Mouse (Mus musculus) macrophage (primary cell): ENCODE results near the gene Plekha5. TPM values are rescaled to one million over a fixed set of nuclear protein-coding genes. Genes with fewer than 3 reads are reported as not detected.

Experiments
- H3K27ac ChIP-seq: fragments of 350-480 bp; formaldehyde crosslinking; 2 replicates; pipeline ENCODE4 v1.9.0; 2021
- H3K36me3 ChIP-seq: fragments of 350-480 bp; formaldehyde crosslinking; 2 replicates; pipeline ENCODE4 v1.9.0; 2021; ENCODE audit errors: inconsistent target
- H3K4me3 ChIP-seq: fragments of 350-480 bp; formaldehyde crosslinking; 2 replicates; pipeline ENCODE4 v1.9.0; 2021; ENCODE audit errors: inconsistent target
- H3K79me2 ChIP-seq: fragments of 350-480 bp; formaldehyde crosslinking; 2 replicates; pipeline ENCODE4 v1.9.0; 2021; ENCODE audit errors: inconsistent target
- WGBS: methylation state at CpG from one replicate; pipeline ENCODE4 v1.1.7; 2026; ENCODE audit warnings: inconsistent platforms; ENCODE audit not compliant: missing documents; 5-methylcytosine and 5-hydroxymethylcytosine counted together
- polyA plus RNA-seq: library from polyadenylated mRNA; stranded (reverse); fragments of 250-400 nt; gene quantifications from 3 replicates; pipeline ENCODE4 v1.2.4, GENCODE M21; 2018; ENCODE audit warnings: inconsistent platforms
- total RNA-seq, 78 experiments: library from RNA; depleted of rRNA; stranded (reverse); fragments of 250-400 nt; gene quantifications; 1 replicate in 9 of 78; 2 replicates in 24 of 78; 3 replicates in 43 of 78; 4 replicates in 2 of 78; pipeline ENCODE4 v1.2.4; 2018; ENCODE audit warnings: inconsistent platforms in 56 of 78

Gene Plekha5
- total RNA-seq (2018; cell fraction: chromatin; rRNA removed), result 10 to 100 TPM in 20 of 26 experiments, 1 to 10 TPM in 6; 5.0 to 54.7 (median 13.7) TPM
- 1 to 10 TPM; 1.4 to 3.9 (median 2.7) TPM for total RNA-seq (2018; cell fraction: cytosol; rRNA removed)
- total RNA-seq (2018; cell fraction: nucleus; rRNA removed), result 10 to 100 TPM in 5 of 26 experiments, 1 to 10 TPM in 21; 2.0 to 22.0 (median 4.9) TPM
- polyA plus RNA-seq, result 0.98 to 4.1 TPM (median 3.2 TPM) in 3 replicates

DNA sequence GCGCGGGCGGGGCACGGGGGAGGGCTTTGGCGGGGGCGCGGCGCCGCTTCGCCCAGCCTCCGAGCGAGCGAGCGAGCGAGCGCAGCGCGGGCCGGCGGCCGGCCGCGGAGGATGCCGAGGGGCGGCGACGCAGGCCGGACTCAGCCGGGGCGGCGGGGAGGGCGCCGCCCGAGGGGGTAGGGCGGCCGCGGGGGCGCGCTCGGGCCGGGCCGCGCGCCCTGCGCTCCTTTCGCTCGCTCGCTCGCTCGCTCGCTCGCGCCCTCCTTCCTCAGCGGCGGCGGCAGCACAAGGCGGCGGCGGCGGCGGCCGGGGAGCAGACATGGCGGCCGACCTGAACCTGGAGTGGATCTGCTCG, at the start of gene Plekha5:
Plekha5 (plus strand) TSS at position 209 of the 355 bp plus-strand sequence.
- no peak within 1 kb of the TSS for H3K27ac ChIP-seq
- H3K36me3 ChIP-seq, result no peaks in the 10 kb centered on the region
- WGBS, result under 1% methylated on average over 65 of the region's 65 CpGs

GRCm38 (mm10) chr6:140375671-140376070, 48.2 kb upstream of the Plekha5 start:
- no peak overlapping the region for H3K4me3 ChIP-seq
- no peak overlapping the region for H3K27ac ChIP-seq
- WGBS, result 74% methylated on average over 4 of the region's 4 CpGs
- H3K79me2 ChIP-seq, result no peaks in the 10 kb centered on the region
- no peaks in the 10 kb centered on the region for H3K36me3 ChIP-seq

More for the DNA sequence above, at the start of gene Plekha5:
- H3K79me2 ChIP-seq, result no peaks in the 10 kb centered on the region
- H3K4me3 ChIP-seq, result peak within 1 kb of the TSS; percentile 24

DNA sequence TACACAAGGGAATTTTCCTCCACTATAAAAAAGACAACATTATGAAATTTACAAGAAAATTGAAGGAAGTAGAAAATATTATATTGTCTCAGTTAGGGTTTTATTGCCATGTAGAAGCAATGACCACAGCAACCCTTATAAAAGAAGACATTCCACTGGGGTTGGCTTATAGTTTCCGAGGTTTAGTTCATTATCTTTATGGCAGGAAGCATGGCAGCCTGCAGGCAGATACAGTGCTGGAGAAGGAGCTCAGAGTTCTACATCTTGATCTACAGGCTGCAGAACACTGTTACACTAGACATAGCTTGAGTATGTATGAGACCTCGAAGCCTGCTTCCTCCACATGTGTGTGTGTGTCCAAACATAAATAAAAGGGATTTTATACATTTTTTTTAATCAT, 43.3 kb upstream of the Plekha5 start:
- WGBS, result 46% methylated on average over 2 of the region's 2 CpGs
- Histone ChIP-seq H3K4me3 (no peak overlapping the region), H3K27ac (no peak overlapping the region), H3K36me3 (no peaks in the 10 kb centered on the region), H3K79me2 (no peaks in the 10 kb centered on the region)

- Histone ChIP-seq H3K27ac (no peak overlapping the region), H3K4me3 (no peak overlapping the region), H3K36me3 (no peaks in the 10 kb centered on the region), H3K79me2 (no peaks in the 10 kb centered on the region)
- 84% methylated on average over 8 of the region's 8 CpGs for WGBS
These were observed 42.7 kb upstream of the Plekha5 start for GRCm38 (mm10) chr6:140381162-140381561.

DNA sequence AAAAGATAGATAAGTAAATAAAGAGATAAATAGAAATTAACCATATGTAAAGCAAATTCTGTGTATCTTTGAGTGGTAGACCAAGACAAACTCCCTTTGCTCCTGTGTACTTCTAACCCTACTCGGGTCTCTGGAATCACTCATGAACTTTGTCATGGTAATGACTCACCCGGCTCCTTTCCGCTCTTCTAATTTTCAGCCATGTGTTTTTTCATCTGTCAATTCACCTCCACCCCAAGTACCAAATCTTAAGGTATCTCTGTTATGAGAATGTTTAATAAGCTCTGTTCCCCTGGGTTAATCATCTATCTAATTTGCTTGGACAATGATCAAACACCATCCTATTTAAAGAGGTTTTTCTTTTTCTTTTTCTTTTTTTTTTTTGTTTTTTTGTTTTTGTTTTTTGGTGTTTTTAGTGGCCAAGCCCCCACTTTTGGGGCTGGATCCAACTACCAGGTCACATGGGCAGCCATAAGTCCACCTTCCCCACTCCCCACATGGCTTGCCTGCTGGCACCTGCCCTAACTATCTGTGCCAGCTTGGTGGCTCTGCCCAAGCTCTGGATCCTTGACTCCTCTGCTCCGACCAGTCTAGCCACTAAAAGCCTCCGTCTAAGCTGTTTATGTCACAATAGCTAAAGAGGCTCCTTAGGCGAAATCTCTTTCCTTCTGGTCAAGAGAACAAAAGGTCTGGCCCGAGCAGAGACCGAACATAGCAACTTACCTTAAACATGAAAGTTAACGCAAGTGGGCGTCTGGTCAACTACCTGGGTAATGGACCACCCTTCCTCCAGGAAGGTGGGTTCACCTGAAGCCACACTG, 40.1 kb upstream of the Plekha5 start:
- Histone ChIP-seq H3K36me3 (no peaks in the 10 kb centered on the region), H3K4me3 (no peak overlapping the region), H3K79me2 (no peaks in the 10 kb centered on the region), H3K27ac (no peak overlapping the region)
- 93% methylated on average over 10 of the region's 10 CpGs for WGBS

DNA sequence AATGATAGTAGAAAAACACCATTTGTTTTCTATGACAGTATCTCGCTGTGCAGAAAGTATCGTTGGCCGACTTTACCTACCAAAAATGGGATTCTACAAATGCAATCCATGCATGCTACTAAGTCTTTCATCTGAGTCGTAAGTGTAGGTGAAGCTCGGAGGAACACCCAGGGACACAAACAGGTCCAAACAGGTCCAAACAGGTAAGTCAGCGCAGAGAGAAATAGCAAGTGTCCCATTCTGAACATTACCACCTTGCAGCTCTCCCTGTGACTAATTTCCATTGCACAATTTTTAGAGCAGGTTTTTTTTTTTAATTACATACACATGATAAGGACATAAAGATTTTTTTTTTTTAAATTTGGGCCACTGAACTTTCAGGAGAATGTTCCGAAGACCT, 27.2 kb upstream of the Plekha5 start:
- WGBS, result 94% methylated on average over 7 of the region's 7 CpGs
- H3K79me2 ChIP-seq, result no peaks in the 10 kb centered on the region
- H3K36me3 ChIP-seq, result no peaks in the 10 kb centered on the region
- no peak overlapping the region for H3K27ac ChIP-seq
- H3K4me3 ChIP-seq, result no peak overlapping the region

GRCm38 (mm10) chr6:140402766-140403310, 21.0 kb upstream of the Plekha5 start:
- Histone ChIP-seq H3K79me2 (no peaks in the 10 kb centered on the region), H3K4me3 (no peak overlapping the region), H3K36me3 (no peaks in the 10 kb centered on the region), H3K27ac (no peak overlapping the region)
- WGBS, result 89% methylated on average over 13 of the region's 13 CpGs

GRCm38 (mm10) chr6:140411996-140412395, 11.9 kb upstream of the Plekha5 start:
- no peaks in the 10 kb centered on the region for H3K79me2 ChIP-seq
- no peaks in the 10 kb centered on the region for H3K36me3 ChIP-seq
- 91% methylated on average over 3 of the region's 3 CpGs for WGBS
- no peak overlapping the region for H3K27ac ChIP-seq
- H3K4me3 ChIP-seq, result no peak overlapping the region

GRCm38 (mm10) chr6:140423041-140423845, 611 bp upstream of the Plekha5 start:
- WGBS, result 20% methylated on average over 29 of the region's 29 CpGs
- no peaks in the 10 kb centered on the region for H3K36me3 ChIP-seq
- no peaks in the 10 kb centered on the region for H3K79me2 ChIP-seq
- H3K4me3 ChIP-seq, result peak overlapping the region; percentile 15; the same call in 1 of the 2 replicates
- no peak overlapping the region for H3K27ac ChIP-seq

- Histone ChIP-seq H3K27ac (no peak overlapping the region), H3K79me2 (no peaks in the 10 kb centered on the region), H3K4me3 (peak overlapping the region; percentile 24), H3K36me3 (no peaks in the 10 kb centered on the region)
- 2% methylated on average over 66 of the region's 72 CpGs for WGBS
These were observed 542 bp downstream of the Plekha5 start for GRCm38 (mm10) chr6:140424201-140424990.

DNA sequence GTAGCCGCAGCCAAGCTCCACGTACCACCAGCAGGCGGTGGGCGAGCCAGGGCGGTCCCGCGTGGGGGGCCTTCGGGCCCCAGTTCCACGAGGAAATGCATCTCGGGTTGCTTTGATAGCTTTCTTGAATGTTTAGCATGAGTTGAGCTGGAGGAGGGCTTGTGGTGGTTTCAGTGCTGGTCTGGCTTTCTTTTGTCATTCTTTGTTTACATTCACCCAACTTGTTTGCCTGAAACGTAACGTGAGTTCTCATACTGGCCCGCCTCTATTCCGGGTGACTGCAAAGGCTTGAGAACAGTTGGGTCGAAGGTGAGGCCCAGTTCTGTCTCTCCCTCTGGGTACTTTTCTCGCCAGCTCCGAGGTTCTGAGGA, 1.1 kb downstream of the Plekha5 start:
- no peak overlapping the region for H3K27ac ChIP-seq
- no peak overlapping the region; the same call in 1 of the 2 replicates for H3K4me3 ChIP-seq
- 19% methylated on average over 17 of the region's 17 CpGs for WGBS
- no peaks in the 10 kb centered on the region for H3K79me2 ChIP-seq
- H3K36me3 ChIP-seq, result no peaks in the 10 kb centered on the region

DNA sequence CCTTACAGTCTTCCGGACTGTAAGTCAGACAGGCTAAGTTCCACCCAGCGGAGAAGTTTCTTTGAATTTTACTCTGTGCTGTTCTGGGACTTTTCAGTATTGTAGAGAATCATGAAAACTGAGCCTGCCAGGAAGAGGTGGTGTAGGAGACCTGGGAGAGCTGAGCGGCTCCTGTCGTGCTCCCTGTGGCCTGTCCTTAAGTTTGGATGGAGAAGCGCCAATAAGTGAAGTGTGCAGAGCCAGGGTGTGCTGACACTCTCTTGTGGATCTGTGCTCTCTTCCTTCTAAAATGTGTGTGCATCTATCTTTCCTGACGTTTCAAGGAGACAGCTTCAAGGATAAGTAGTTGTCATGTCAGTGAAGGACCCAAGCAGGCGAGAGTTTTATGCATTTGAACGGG, 5.4 kb downstream of the Plekha5 start:
- Histone ChIP-seq H3K36me3 (no peaks in the 10 kb centered on the region), H3K79me2 (no peaks in the 10 kb centered on the region), H3K27ac (no peak overlapping the region), H3K4me3 (no peak overlapping the region)
- 93% methylated on average over 7 of the region's 8 CpGs for WGBS

GRCm38 (mm10) chr6:140432363-140432762, 8.5 kb downstream of the Plekha5 start:
- WGBS, result 92% methylated on average over 9 of the region's 9 CpGs
- H3K4me3 ChIP-seq, result no peak overlapping the region

GRCm38 (mm10) chr6:140443374-140443773, 19.5 kb downstream of the Plekha5 start:
- 91% methylated on average over 5 of the region's 5 CpGs for WGBS
- Histone ChIP-seq H3K4me3 (no peak overlapping the region), H3K36me3 (no peaks in the 10 kb centered on the region), H3K79me2 (no peaks in the 10 kb centered on the region), H3K27ac (no peak overlapping the region)

More at GRCm38 (mm10) chr6:140432363-140432762, 8.5 kb downstream of the Plekha5 start:
- H3K27ac ChIP-seq, result no peak overlapping the region
- no peaks in the 10 kb centered on the region for H3K36me3 ChIP-seq
- no peaks in the 10 kb centered on the region for H3K79me2 ChIP-seq
